13 mouse cellular contexts compared by ENCODE assay signal in the genomic region with DNA sequence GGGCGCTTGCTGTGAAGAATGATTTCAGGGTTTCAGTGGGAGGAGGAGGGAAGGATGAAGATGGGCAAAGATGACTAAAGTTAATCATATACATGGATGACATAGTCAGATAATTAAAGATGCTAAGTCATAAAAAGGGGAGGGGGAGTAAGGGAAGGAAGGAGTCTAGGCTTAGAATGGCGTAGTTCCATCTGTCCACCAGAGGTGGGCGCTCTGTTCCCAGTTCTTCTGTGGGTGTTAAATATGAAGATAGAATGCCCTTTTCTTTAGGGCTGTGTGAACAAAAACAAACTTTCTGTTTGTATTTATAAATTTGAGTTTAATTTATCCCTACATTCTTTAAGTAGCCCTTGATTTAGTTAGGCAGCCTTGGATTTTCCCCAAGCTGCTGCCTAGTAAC. TPM values are rescaled to one million over a fixed set of nuclear protein-coding genes. Genes with fewer than 3 reads are reported as not detected.
DNase-seq lines count a peak whose midpoint lies in the region; ATAC-seq and TF ChIP-seq lines count a peak whose summit lies in the region.
"Had no signal": no experiment of that assay in that cellular context is flagged by ENCODE, and none has a peak within 500 bp of the region (broad histone marks: within the 10 kb centered on the region; RNA-seq: fewer than 3 reads in every experiment).

No protein-coding gene starts in this region.

- no peak overlapping the region for H3K27ac ChIP-seq in kidney, postnatal 0 days
- no peak overlapping the region for H3K27ac ChIP-seq in testis, adult 2 months (ENCODE audit: control insufficient read depth, insufficient read depth, low read depth, low read length)
- H3K27ac ChIP-seq: heart, embryonic 13.5 days had no signal

- no peak for ATAC-seq in CD4-positive, CD25-positive, alpha-beta regulatory T cell, adult 4 months
- ATAC-seq in kidney, postnatal 0 days (replicated peaks; ENCODE audit: low FRiP score, low read depth): no peak
- ATAC-seq: activated CD4-positive, CD25-positive, alpha-beta regulatory T cell, adult 4 months; forebrain, embryonic 16.5 days had no signal

- WGBS in kidney, postnatal 0 days: 92% methylated on average over 3 of the region's 3 CpGs

- no peaks in the 10 kb centered on the region for H3K9me3 ChIP-seq in kidney, postnatal 0 days (replicated peaks; ENCODE audit: low read length)
- H3K9me3 ChIP-seq: heart, embryonic 13.5 days had no signal

- H3K27me3 ChIP-seq in kidney, postnatal 0 days (ENCODE audit: insufficient read depth, low read length): no peaks in the 10 kb centered on the region
- no peaks in the 10 kb centered on the region for H3K27me3 ChIP-seq in testis, adult 2 months (ENCODE audit: control insufficient read depth, insufficient read depth, low read length)
- H3K27me3 ChIP-seq: heart, embryonic 13.5 days had no signal

- peak; percentile 56 for TF ChIP-seq CTCF in kidney, postnatal 0 days (IDR thresholded peaks at IDR 0.05; ENCODE audit: low read depth)
- TF ChIP-seq CTCF in testis, adult 2 months (IDR thresholded peaks at IDR 0.05; ENCODE audit: control insufficient read depth, insufficient read depth, insufficient replicate concordance, low read depth, low read length): peak; percentile 15; the same call in 1 of the 2 replicates

- no peaks in the 10 kb centered on the region for H3K36me3 ChIP-seq in kidney, postnatal 0 days (ENCODE audit: insufficient read depth, low read length)
- H3K36me3 ChIP-seq in testis, adult 2 months (ENCODE audit: control insufficient read depth, insufficient read depth, low read length): no peaks in the 10 kb centered on the region
- H3K36me3 ChIP-seq: heart, embryonic 13.5 days had no signal

- no peak overlapping the region for H3K4me2 ChIP-seq in kidney, postnatal 0 days (ENCODE audit: low read length)
- H3K4me2 ChIP-seq: heart, embryonic 13.5 days had no signal

- H3K9ac ChIP-seq in kidney, postnatal 0 days (ENCODE audit: low read depth, low read length): no peak overlapping the region
- H3K9ac ChIP-seq: heart, embryonic 13.5 days had no signal

- H3K4me1 ChIP-seq in kidney, postnatal 0 days (replicated peaks; ENCODE audit: insufficient read depth, low read length): no peaks in the 10 kb centered on the region
- H3K4me1 ChIP-seq in testis, adult 2 months (ENCODE audit: control insufficient read depth, insufficient read depth, low read length): no peaks in the 10 kb centered on the region; the same call in 1 of the 2 replicates

- peak; percentile 63 for DNase-seq in CD4-positive, CD25-positive, alpha-beta regulatory T cell, adult 2 months (ENCODE audit: low read depth, low spot score)
- DNase-seq in kidney, postnatal 0 days (ENCODE audit: low spot score): no peak
- no peak for DNase-seq in kidney, adult 9 months
- DNase-seq in testis, postnatal 10 days (ENCODE audit: low spot score): no peak
- DNase-seq in urinary bladder, adult 18-20 months (ENCODE audit: low spot score in 2 of 2): no peak
- no peak for DNase-seq in urinary bladder, postnatal 4 days (ENCODE audit: low spot score in 2 of 2)
- DNase-seq: kidney, adult 18-20 months; right cerebral cortex, postnatal 25 days had no signal

- no peak for TF ChIP-seq POLR2A in testis, adult 2 months (IDR thresholded peaks at IDR 0.05; ENCODE audit: control insufficient read depth, low read depth, low read length)

- no peak overlapping the region for H3K4me3 ChIP-seq in kidney, postnatal 0 days (replicated peaks; ENCODE audit: low read depth, low read length)
- no peak overlapping the region for H3K4me3 ChIP-seq in testis, adult 2 months (ENCODE audit: control insufficient read depth, low read depth, low read length)
- H3K4me3 ChIP-seq: heart, embryonic 13.5 days had no signal

RNA-seq across cellular contexts. Expression of a gene that starts 8.7 kb away (rescaled TPM):
- 100 to 1,000 TPM; 313 to 337 TPM for polyA plus RNA-seq in CD4-positive, CD25-positive, alpha-beta regulatory T cell, adult 4 months (2017; shearing (Covaris generic))
- polyA plus RNA-seq in kidney, postnatal 0 days (2015; fragmentation: Nextera tagmentation; extraction: Ambion mirVana): 46.5 and 52.6 TPM in 2 replicates
- polyA plus RNA-seq in testis, adult 2 months (2012; rRNA removed): 31.3 and 36.4 TPM in 2 replicates
